Mouse (Mus musculus) yolk sac, embryonic 10.5 days (tissue): ENCODE measurements around the gene Trim10.
A peak's percentile ranks its signal among the peaks of the same experiment; 100 is the strongest.

Experiments
- DNase-seq: peaks from one replicate; pipeline ENCODE4 v3.0.0-alpha.2; 2017; ENCODE audit warnings: low spot score

Trim10 gene

DNA sequence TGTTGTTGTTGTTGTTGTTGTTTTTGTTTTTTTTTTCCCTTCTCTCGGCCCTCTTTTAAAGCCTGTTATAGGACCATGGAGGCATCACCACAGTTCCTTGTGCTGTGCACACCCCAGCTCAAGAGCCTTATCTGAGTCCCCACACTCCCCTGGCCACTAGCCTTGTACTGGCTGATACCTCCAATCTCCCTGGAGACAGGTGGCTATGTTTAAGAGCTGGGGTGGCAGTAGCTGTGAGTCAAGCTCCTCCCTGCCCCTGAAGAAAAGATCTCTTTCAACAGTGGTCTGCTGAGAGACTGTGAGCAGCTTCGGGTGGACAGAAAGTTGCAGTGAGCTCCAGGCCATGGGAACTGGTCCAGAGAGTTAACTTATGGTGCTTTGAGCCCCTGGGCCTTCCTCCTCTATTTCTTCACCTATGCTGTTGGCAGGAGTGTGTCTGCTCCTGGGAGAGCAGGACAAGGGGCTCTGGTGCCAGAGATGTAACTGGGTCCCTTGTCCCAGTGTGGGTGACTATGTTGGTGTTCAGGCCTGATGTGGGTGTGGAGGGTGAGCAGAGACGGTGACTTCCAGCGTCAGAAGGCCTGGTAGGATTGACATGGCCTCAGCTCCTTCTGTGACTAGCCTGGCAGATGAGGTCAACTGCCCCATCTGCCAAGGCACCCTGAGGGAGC lies at the start of gene Trim10:
Gene Trim10, plus strand, starts transcription at position 291 of the 671 bp plus-strand sequence.
- peak; percentile 34 for DNase-seq

GRCm38 (mm10) chr17:36824005-36824404 lies 45.4 kb upstream of the Trim10 start:
- DNase-seq: peak; percentile 54

DNA sequence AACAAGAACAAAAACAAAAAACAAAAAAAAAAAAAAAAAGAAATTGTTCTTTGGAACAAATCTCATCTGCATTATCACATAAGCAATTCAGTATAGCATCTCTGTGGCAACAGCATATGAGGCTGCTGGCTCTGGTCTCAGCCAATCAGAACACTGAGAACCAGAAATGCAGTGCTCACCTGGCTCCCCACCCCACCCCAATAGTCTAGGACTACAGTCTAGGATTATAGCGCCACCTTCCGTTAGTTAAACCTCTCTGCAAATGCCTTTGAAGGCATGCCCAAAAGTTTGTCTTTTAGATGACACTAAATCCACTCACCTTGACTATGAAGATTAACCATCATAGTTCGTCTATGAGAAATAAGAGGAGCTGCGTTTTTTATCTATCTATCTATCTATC lies 43.8 kb upstream of the Trim10 start:
- no peak for DNase-seq

DNA sequence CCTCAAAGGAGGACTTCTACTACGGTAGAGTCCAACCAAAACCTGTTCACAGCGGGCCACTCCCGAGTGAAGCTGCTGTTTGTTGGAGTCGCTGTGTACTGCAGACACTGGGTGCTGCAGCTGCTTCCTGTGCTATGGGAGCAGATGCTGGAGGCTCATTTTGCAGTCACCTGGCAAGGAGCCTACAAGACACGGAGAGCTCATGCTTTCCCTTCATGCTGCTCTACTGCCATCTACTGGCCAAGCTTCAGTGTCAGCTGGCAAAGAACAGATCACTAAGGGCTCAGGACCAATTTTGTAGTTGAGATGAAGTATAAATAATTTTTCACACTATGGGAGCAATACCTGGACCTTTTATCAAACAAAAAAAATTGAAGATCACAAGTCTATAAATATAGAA lies 43.4 kb upstream of the Trim10 start:
- DNase-seq: peak; percentile 53

DNA sequence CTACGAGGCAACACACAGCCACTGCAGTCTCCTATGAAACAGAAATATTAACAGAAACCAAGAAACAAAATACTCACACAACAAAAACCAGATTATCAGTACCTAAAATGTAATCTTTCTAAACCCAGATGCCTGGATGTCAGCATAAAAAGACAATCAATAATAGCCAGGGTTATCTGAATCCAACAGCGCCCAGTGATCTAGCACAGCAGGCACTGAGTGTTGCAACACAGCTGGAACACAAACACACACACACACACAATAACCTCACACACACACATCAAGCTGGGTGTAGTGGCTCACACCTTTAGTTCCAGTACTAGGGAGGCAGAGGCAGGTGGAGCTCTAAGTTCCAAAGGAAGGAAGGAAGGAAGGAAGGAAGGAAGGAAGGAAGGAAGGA lies 40.9 kb upstream of the Trim10 start:
- no peak for DNase-seq

DNA sequence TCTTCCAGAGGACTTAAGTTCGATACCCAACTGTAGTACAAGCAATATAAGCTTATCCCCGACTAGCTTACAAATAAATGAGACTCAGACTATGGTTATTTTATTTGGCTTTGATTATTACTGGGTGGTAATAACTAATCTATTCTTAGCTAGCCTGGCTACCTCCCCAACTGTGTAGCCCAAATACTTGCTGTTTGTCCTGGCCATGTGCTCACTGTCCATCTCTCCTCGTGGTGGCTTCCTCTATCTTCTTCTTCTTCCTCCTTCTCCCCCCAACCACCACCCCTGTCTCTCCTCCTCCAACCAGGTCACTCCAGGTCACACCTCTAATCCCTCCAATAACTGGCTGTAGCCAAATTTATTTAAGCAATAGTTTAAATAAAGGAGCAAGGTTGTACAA lies 38.9 kb upstream of the Trim10 start:
- no peak for DNase-seq

DNA sequence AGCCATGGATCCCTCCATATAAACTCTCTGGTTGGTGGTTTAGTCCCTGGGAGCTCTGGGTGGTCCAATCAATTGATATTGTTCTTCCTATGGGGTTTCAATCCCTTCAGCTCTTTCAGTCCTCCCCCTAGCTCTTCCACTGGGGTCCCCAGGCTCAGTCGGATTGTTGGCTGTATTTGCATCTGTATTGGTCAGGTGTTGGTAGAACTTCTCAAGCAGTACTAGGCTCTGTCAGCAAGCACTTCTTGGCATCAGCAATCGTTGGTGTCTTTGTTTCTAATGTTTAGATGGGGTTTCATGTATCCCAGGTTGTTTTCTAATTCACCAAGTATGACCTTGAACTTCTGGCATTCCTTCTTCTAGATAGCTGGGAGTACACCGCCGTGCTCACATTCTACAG lies 36.7 kb upstream of the Trim10 start:
- DNase-seq: no peak

- peak; percentile 79 for DNase-seq
Measured at GRCm38 (mm10) chr17:36835591-36836426, 33.6 kb upstream of the Trim10 start.

DNA sequence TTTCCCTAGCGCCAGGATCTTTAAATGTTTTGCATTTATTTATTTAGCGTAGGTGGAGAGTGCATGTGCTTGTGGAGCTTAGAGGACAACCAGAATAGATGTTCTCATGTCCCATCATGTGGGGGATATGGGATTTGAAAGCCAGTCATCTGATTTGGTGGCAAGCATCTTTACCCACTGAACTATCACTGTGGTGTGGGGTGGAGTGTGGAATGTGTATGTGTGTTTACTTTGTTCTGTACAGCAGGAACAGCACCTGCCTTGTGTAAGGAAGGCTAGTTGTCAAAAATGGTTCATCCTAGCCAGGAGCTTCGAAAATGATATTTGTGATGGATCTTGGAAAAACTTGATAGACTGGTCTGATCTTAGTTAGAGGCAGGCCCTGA lies 33.0 kb upstream of the Trim10 start:
- no peak for DNase-seq

DNA sequence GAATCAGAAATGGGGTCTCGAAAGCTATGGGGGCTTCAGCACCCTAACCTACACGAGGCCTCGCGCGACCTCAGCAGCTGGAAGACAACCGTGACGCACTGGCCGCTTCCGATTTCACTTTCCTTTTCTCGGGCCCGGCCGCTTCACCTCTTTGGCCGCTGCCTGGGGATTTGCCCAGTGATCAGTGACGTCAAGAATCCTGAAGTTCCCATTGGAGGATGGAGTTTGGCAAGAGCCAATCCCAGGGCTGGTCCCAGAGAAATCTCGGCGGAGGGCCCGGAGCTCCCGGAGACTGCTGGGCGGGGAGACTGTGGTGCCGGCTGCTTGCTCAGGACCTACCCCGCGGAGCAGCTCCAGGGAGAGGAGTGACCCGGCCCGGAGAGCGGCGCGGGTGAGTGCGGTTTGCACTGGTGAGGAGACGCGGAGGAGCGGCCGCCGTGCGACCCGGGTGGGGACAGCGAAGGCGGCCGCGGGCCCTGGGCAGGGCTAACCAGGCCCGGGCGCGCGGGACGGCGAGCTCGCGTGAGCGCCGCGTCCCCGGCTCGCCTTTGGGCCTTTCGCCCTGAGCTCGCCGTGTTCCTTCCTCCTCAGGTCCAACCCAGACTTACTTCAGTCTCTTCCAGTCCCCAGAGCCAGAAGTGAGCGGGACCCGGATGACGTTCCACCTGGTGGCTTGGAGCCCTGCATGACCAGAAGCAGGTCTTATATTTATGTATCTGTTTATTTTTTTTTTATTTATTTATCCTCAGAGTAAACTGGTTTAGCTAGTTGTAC lies 32.3 kb upstream of the Trim10 start, which contains the start of gene Trim26:
Gene Trim26, plus strand, starts transcription at position 261 of the 774 bp plus-strand sequence.
- peak; percentile 99 for DNase-seq

- DNase-seq: no peak
Measured at GRCm38 (mm10) chr17:36839001-36839400, 30.4 kb upstream of the Trim10 start.

- DNase-seq: no peak
Measured at GRCm38 (mm10) chr17:36839931-36840330, 29.4 kb upstream of the Trim10 start.

GRCm38 (mm10) chr17:36840961-36841445 lies 28.4 kb upstream of the Trim10 start:
- DNase-seq: no peak

DNA sequence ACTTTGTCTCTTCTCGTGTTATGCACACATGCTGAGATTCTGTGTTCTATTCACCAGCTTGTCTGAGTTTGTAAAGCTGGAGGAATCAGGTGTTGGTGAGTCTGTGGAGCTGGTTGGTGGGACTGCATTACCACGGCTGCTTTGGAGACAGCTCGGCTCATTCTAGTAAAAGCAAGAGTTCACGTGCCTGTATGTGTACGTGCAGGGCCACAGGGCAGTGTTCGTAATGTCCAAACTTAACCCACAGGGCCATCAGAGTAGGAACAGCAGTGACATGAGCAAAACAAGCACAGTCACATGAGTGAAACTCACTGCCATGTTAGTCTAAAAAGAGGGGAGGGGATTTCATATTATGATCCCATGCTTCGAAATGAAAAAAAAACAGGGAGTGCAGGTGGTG lies 25.7 kb upstream of the Trim10 start:
- DNase-seq: no peak

GRCm38 (mm10) chr17:36844286-36844719 lies 25.1 kb upstream of the Trim10 start:
- DNase-seq: no peak

DNA sequence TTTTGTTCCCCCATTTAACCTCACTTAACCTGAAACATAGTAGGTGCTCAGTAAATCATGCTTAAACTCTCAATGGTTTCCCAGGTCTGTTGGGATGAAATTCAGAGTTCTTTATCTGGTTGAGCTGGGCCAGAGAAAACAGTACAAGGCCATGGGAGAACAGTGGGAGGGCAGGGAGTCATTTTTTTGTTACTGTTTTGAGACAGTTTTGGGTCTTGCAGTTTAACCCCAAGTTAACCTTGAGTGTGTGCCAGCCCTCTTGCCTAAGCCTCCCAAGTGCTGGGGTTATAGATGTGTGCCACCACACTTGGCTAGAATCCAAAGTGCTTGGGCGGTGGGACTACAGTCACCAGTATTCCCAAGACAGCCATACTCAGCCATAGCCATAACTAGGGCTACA lies 24.6 kb upstream of the Trim10 start:
- no peak for DNase-seq

- DNase-seq: no peak
Measured at GRCm38 (mm10) chr17:36848911-36849310, 20.5 kb upstream of the Trim10 start.

- no peak for DNase-seq
Measured at GRCm38 (mm10) chr17:36849992-36850391, 19.4 kb upstream of the Trim10 start.

- no peak for DNase-seq
Measured at GRCm38 (mm10) chr17:36851200-36851599, 18.2 kb upstream of the Trim10 start.

- DNase-seq: no peak
Measured at GRCm38 (mm10) chr17:36851627-36852026, 17.7 kb upstream of the Trim10 start.

DNA sequence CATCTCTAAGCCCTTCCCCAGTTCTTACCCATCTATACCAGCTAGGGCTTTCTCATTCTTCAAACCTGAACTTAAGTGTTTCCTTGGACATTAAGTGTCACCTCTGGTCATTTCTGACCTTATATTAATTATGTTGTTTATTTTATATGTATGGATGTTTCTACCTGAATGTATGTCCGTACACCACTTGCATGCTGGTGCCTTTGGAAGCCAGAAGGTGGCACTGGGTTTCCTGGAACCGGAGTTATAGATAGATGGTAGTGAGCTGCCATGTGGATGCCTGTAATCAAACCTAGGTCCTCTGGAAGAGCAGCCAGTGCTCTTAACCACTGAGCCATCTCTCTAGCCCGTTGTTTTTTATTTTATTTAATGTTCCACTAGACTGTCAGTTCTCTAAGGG lies 13.9 kb upstream of the Trim10 start:
- DNase-seq: no peak

GRCm38 (mm10) chr17:36856236-36856635 lies 13.1 kb upstream of the Trim10 start:
- no peak for DNase-seq
